Mouse (Mus musculus) kidney, adult 8-10 months (tissue): ENCODE measurements around the gene Adra1b.

Source experiments
- DNase-seq, 2 experiments: peaks; one replicate each; pipeline ENCODE4 v3.0.0; 2022

Adra1b gene

DNA sequence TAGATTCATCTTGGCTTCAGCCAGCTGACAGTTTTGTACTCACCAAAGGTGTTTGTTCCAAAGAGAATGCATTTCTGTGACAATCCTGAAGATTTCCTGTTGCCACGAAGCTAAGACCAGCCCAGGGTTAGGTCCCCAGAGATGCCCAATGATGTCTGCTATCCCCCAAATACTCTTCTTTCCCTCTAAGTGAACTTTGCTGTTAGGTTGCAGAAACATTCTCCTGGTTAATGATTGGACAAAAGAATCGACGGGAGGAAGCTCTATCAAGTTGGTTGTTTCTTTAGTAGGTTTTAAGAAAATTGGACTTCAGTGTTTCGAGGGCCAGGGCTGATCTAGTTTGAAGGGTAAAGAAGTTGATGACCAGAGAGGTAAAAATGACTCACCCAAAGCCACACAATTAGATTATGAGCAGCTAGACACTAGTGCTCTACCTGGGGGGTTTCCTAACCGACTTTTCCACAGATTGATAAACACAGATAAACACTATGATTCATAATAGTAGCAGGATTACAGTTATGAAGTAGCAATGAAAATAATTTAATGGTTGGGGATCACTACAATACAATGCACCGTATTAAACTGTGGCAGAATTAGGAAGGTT lies at the start of gene Adra1b:
TSS of gene Adra1b (minus strand) at position 160 of the 604 bp plus-strand sequence.
- no peak for DNase-seq

DNA sequence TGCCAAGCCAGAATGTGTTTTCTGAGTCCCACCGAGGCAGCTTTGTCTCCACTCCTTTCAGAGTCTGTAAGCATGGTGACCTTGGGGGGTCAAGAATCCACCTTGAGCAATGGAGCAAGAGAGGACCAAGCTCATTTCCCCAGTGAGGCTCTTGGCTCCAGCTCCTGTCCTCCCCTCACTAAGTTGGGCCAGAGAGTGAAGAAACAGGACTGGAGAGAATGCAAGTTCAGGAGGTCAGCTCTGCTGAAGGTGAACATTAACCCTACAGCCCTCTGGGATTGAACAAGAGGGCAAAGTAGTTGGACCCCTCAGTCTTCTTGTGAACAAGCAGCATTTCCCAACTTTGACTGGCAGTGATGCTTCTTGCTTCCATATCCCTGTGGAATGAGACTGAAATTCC lies 49.3 kb upstream of the Adra1b start:
- DNase-seq = peak; percentile 76 to 87

DNA sequence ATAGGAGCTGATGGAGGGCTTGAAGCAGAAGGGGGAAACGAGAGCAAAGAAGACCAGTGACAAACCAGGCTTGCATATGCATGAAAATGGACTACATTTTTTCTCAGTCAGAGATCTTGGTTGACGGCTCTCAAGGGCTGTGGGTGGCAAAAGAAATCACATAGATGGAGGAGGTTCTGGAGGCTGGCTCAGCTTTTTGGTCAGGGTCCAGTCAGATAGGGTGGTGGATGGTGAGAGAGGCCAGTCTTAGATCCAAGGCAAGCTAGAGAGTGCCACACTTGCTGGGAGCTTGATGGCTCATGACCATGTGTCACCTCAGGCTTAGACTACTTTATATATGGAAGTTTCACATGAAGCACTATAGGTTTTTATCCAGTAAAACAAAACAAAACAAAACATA lies 42.8 kb upstream of the Adra1b start:
- no peak for DNase-seq

DNA sequence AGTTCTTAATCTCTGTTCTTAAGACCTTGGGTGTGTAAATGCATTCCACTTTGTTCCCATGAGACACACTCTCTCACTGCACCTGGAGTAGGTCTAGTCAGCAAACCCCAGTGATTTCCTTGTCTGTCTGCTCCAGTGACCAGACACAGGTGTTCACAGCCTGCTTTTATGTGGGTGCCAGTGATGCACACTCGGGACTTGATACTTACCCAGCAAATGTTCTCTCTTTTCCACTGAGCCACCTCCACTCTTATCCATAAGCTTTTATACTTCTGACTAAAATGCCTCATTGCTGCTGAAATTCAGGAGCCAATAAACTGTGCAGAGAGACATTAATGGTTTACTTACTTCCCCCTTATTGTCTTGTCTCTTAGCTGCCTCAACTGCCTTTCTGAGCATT lies 42.2 kb upstream of the Adra1b start:
- no peak for DNase-seq

DNA sequence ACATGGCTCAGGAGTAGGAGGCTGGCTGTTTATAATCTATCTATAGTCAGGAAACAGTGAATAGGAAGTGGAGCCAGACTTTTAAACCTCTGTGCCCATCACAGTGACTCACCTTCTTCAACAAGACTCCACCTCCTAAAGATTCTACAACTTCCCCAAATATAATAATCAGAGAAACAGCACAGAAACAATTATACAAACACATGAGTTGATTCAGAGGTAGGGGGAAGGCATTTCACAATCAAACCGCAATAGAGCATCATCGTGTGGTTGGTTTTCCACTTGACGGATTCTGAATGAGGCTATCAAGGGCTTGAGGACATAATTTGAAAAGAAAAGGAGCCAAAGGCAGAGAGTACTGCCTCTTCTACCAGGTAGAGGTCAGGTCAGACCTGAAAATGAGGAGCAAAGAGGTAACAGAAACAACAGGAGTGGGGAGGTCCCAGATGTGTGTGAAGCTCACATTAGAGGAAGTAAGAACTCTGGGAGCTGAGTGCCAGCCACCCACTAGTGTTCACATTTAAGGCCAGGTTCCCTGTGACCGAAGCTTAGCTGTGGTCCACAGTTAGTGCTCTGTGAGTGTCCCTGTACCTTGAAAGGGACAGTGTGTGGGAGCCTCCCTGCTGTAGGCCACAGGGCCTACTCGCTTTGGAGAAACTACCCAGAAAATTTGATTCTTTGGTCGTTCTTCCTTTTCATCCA lies 39.6 kb upstream of the Adra1b start:
- no peak for DNase-seq

- no peak for DNase-seq
Measured at GRCm38 (mm10) chr11:43936023-43936422, 35.0 kb upstream of the Adra1b start.

GRCm38 (mm10) chr11:43933480-43933879 lies 32.5 kb upstream of the Adra1b start:
- no peak for DNase-seq

- DNase-seq = no peak
Measured at GRCm38 (mm10) chr11:43933000-43933399, 32.0 kb upstream of the Adra1b start.

- DNase-seq = no peak
Measured at GRCm38 (mm10) chr11:43930191-43930590, 29.2 kb upstream of the Adra1b start.

DNA sequence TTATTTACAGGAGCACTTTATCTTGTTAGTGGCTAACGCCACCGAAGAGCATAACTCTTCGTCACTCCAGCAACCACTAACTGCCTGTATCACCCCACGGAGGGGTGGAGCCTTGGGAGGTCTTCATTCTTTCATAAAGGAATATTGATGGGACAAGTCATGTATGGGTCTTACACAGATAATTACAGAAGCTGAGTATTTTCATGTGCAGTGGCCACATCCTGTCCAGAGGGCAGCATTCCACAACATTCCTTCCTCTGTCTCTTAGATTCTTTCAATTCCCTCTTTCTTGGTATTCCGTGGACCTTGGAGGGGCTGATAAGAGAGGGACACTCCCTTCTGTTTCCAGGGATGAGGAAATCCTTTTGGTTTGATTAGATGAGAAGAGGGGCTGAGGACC lies 28.7 kb upstream of the Adra1b start:
- DNase-seq = no peak

GRCm38 (mm10) chr11:43929178-43929577 lies 28.2 kb upstream of the Adra1b start:
- DNase-seq = peak; percentile 32 to 56

DNA sequence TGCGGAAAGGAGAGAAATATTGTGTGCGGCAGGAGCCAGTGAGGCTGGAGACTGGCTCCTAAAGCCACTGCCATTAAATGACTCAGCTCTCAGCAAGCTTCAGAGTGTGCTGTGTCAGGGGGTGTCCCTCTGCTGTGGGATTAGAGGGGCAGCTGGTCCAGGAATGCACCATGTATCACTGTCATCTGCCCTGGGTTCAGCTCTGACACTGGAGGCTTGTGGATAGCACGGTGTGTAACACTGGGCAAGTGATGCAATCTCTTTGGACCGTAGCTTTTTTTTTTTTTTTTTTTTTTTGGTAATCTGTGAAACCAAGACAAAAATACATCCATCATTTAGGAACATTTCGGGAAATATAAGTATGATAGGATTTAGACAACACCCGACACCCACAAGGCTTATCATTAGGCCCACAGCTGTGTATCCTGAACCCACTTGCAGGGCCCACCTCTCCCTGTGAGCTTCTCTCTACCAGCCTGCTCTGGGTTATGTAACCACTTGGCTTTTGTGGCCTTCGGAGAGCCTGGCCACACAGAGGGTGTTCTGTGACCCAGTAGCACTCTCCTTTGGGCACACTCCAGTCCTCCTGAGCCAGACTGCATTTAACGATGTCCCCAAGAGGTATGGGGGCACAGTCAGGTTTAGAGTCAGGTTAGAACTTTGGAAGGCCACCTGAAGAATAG lies 26.3 kb upstream of the Adra1b start:
- DNase-seq = peak; percentile 9 to 23

- DNase-seq = no peak
Measured at GRCm38 (mm10) chr11:43926163-43926562, 25.2 kb upstream of the Adra1b start.

DNA sequence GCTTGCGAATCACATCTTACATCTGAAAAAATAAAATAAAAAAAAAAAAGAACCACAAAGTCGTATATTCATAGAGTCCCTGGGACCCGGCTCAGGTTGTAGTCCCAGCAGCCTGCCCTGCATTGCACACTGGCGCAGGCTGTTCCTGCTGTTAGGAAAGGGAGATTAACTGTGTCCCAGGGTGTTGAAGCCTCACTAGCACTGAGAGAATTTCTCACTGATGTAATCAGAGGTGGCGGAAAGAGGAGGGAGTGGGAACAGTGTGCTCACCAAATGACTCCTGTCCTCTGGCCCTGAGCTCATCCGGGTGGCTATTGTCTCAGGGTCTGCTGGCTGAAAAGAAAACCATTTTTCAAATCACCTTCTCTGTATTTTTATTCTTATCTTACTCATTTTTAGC lies 24.6 kb upstream of the Adra1b start:
- DNase-seq = no peak

DNA sequence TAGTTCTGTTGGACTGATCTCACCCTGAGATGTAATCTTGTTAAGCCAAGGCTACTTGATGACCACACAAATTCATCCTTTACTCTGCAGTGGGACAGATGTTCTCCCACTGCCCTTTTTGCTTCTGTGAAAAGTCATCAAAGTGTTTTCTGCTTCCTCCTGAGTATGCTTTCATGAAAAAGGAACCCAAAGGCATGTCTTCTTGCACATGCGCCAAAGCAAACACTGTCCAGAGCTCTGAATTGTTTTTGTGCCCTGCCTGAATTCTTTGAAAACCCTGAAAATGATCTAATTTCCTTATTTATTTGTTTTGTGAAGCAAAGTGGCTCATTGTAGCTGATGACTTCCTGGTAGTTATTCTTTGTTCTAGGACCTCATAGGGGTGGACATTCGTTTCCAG lies 20.7 kb upstream of the Adra1b start:
- no peak for DNase-seq

DNA sequence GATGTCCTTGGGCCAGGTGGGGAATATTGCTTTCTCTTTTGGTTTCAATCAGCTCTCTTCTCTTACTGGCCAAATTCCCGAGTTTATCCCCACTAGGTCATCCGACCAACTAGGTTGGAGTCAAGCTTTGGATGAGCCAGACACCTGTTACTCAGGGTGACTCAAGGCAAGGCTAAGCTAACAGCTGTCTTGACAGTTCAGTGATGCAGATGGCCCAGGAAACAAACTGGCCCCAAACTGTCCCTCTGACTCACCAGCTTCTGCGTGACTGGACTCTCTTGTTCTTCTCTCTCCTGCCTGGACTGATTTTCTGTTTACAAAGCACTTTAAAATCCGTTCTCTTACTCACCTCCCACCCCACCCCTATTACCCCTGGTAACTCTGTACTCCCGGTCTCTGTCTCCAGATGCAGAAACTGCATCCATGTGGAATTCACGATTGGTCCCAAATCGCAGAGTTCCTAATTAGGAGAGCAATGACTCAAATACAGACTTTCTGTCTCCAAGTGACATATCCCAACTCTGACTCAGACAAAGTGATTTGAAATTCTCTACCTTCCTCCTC lies 18.6 kb upstream of the Adra1b start:
- no peak for DNase-seq

DNA sequence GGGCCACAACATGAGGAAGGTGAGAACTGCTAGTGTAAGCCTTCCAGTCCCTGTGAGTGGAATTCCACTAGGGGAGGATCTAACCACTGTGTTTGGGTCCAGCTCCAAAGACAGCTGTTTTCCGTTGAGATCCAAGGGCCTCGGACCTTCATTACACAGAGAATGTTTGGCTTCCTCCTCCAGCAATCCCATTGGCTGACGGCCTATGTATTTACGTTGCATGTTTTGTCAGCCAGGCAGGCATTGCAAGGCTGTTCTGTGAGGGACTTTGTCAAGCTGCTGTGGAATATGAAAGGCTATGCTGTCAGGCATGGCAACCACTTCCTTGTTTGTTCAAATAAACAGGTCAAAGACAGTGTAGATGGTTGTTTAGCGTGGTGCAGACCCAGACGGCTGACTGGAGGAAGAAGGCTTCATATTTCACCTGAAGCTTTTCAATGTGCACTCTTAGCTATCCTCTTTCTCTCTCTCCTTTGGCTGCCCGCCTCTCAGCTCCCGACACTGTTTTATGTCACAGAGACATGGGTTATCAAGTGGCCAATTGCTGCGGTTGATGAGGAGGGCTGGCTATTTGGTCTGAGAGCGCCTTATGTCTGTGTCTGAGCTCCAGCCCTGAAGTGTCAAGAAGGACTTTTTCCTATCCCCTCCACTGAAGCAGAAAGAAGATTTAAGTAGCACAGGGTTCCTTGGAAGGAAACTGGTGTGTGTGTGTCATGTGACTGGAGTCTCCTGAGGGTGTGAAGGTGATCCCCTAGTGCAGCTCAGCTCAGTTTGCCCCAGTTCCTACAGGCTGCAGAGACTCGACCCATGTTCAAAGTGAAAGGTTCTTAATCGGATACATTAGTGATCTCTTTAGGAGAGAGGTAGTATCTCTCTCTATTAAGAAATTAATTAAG lies 13.8 kb upstream of the Adra1b start:
- peak; percentile 31 to 50 for DNase-seq

GRCm38 (mm10) chr11:43912136-43912888 lies 11.3 kb upstream of the Adra1b start:
- DNase-seq = no peak

- no peak for DNase-seq
Measured at GRCm38 (mm10) chr11:43911646-43912045, 10.6 kb upstream of the Adra1b start.

DNA sequence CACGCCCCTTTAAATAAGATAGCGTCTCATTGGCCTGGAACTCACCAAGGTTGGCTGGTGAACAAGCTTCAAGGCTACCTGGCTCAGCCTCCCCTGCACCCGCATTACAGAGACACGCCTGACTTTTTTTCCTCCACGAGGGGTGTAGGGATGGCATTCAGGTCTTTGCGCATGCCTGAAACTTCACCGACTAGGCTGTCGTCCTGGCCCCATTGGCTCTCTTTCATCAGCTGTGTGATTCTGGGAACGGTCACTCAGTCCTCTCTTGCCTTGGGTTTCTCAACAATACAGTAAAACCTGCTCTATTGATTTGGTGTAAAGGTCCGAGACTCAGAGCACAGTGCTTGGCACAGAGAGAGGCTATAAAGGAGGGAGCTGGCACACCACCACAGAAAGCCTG lies 2.3 kb upstream of the Adra1b start:
- no peak for DNase-seq

- no peak for DNase-seq
Measured at GRCm38 (mm10) chr11:43899696-43900095, 1.3 kb downstream of the Adra1b start.

- no peak for DNase-seq
Measured at GRCm38 (mm10) chr11:43895323-43895722, 5.7 kb downstream of the Adra1b start.
